Mouse (Mus musculus) erythroblast, embryonic 14.5 days (primary cell): Measurements from ENCODE around the gene Lifr.

ENCODE experiments used
- GATA1 ChIP-seq: IDR thresholded peaks from 2 replicates; pipeline ENCODE4 v1.6.1; 2012; ENCODE audit warnings: low read length, inconsistent platforms, mixed read lengths
- TAL1 ChIP-seq: IDR thresholded peaks from 3 replicates; pipeline ENCODE4 v1.6.1; 2012; ENCODE audit warnings: low read length, inconsistent platforms, mixed read lengths

DNA sequence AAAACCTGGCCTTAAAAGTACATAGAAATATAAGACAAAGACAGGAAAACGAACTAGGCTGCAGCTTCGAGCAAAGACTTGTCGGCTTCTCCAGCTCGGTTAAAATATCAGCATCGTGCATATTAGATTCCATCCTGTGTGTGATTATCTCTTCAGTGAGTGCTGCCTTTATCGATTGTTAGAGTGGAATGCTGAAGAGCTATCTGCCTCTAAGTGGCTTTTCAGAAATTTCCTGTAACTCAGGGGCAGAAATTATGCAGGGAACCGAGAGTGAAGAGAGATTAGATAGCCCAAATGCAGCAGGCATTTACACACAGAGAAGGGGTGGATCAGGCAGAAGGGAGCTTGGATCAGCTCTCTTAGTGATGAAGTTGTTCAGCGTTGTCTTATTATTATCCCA, 41.5 kb upstream of the Lifr start:
- TF ChIP-seq GATA1 (no peak), TAL1 (no peak)
